Mouse (Mus musculus) cerebellum, postnatal 10 days (tissue): ENCODE measurements at regions not wholly inside any gene's neighbourhood (a gene's known extent, or its start where the extent isn't known, plus 50 kb on each side); places are given as distances from the start of the nearest gene placed in this dataset.

Source experiments
- DNase-seq, 2 experiments: peaks; one replicate each; pipeline ENCODE4 v3.0.0; 2021; ENCODE audit warnings: mixed read lengths in 2 of 2

- DNase-seq = no peak
Measured at GRCm38 (mm10) chr4:55282474-55282873, 67.4 kb upstream of the Rad23b start.

GRCm38 (mm10) chr4:55284722-55285225 is 65.1 kb upstream of the Rad23b start:
- DNase-seq = no peak

GRCm38 (mm10) chr4:55285641-55286040 is 64.2 kb upstream of the Rad23b start:
- no peak for DNase-seq

- DNase-seq = no peak
Measured at GRCm38 (mm10) chr4:55288456-55288855, 61.4 kb upstream of the Rad23b start.

- DNase-seq = peak; percentile 53 to 56
Measured at GRCm38 (mm10) chr4:55292277-55292676, 57.6 kb upstream of the Rad23b start.

GRCm38 (mm10) chr4:55292701-55293100 is 57.1 kb upstream of the Rad23b start:
- DNase-seq = peak; percentile 52 to 73

GRCm38 (mm10) chr4:55293347-55294079 is 56.3 kb upstream of the Rad23b start:
- peak in 1 of 2 experiments; percentile 14 for DNase-seq

GRCm38 (mm10) chr4:55294255-55294687 is 55.6 kb upstream of the Rad23b start:
- DNase-seq = peak; percentile 70 to 79

- no peak for DNase-seq
Measured at GRCm38 (mm10) chr4:55297841-55298240, 52.0 kb upstream of the Rad23b start.
